Mouse (Mus musculus) erythroblast, embryonic 14.5 days (primary cell): ENCODE measurements around the gene Wfdc15a.

Experiments used
- GATA1 ChIP-seq: IDR thresholded peaks from 2 replicates; pipeline ENCODE4 v1.6.1; 2012; ENCODE audit warnings: low read length, inconsistent platforms, mixed read lengths
- TAL1 ChIP-seq: IDR thresholded peaks from 3 replicates; pipeline ENCODE4 v1.6.1; 2012; ENCODE audit warnings: low read length, inconsistent platforms, mixed read lengths

DNA sequence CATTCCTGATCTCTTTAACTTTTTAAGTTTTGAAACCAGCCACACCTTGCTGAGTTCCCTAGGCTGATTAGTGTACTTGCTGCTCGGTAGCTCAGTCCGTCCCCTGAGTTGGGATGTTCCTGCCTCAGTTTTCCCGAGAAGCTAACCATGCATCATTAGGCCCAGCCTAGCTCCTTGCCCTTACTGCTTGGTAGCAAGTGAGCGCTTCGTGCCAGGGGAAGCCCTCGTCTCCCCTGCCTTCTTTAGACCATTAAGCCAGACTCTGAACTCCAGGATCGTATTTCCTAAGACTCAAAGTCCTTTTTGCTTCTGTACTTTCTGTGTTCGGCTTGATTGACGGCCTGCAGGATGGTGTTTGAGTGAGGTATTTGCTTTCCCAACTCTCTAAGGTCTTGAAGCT lies 16.6 kb downstream of the Wfdc15a start:
- TF ChIP-seq GATA1 (no peak), TAL1 (no peak)
